Mouse (Mus musculus): Measurements from ENCODE around the gene Txndc5. TPM values are rescaled to one million over a fixed set of nuclear protein-coding genes. Genes with fewer than 3 reads are reported as not detected.

The Txndc5 gene
- total RNA-seq, 2 experiments from 2014 or later = 134 to 198 TPM

GRCm38 (mm10) chr13:38526116-38526515, 2.5 kb downstream of the Txndc5 start:
- no peak for DNase-seq

GRCm38 (mm10) chr13:38525261-38525660, 3.4 kb downstream of the Txndc5 start:
- no peak for DNase-seq

GRCm38 (mm10) chr13:38523231-38523630, 5.4 kb downstream of the Txndc5 start:
- DNase-seq = peak in 1 of 2 experiments; percentile 44

GRCm38 (mm10) chr13:38522056-38522654, 6.5 kb downstream of the Txndc5 start:
- DNase-seq = no peak

- peak in 1 of 2 experiments; percentile 27 for DNase-seq
These were observed 8.3 kb downstream of the Txndc5 start for GRCm38 (mm10) chr13:38520299-38520698.

- DNase-seq = no peak
These were observed 12.0 kb downstream of the Txndc5 start for GRCm38 (mm10) chr13:38516582-38516981.

GRCm38 (mm10) chr13:38515845-38516244, 12.8 kb downstream of the Txndc5 start:
- no peak for DNase-seq

GRCm38 (mm10) chr13:38515431-38515830, 13.2 kb downstream of the Txndc5 start:
- peak; percentile 29 to 32 for DNase-seq

- DNase-seq = peak; percentile 73 to 84
These were observed 14.7 kb downstream of the Txndc5 start for GRCm38 (mm10) chr13:38513921-38514320.

GRCm38 (mm10) chr13:38511979-38512378, 16.6 kb downstream of the Txndc5 start:
- no peak for DNase-seq

GRCm38 (mm10) chr13:38509681-38510341, 18.8 kb downstream of the Txndc5 start:
- no peak for DNase-seq

- DNase-seq = no peak
These were observed 21.7 kb downstream of the Txndc5 start for GRCm38 (mm10) chr13:38506936-38507335.

- peak; percentile 62 for DNase-seq
These were observed 22.3 kb downstream of the Txndc5 start for GRCm38 (mm10) chr13:38506320-38506719.

GRCm38 (mm10) chr13:38503137-38503849, 25.3 kb downstream of the Txndc5 start:
- DNase-seq = peak; percentile 80 to 87

GRCm38 (mm10) chr13:38501314-38501713, 27.3 kb downstream of the Txndc5 start:
- no peak for DNase-seq

GRCm38 (mm10) chr13:38496715-38497114, 31.9 kb downstream of the Txndc5 start:
- no peak for DNase-seq

GRCm38 (mm10) chr13:38486767-38487166, 41.9 kb downstream of the Txndc5 start:
- DNase-seq = no peak

- no peak for DNase-seq
These were observed 43.9 kb downstream of the Txndc5 start for GRCm38 (mm10) chr13:38484701-38485100.

- DNase-seq = no peak
These were observed 47.6 kb downstream of the Txndc5 start for GRCm38 (mm10) chr13:38481021-38481420.

- no peak for DNase-seq
These were observed 51.7 kb downstream of the Txndc5 start for GRCm38 (mm10) chr13:38476936-38477335.

GRCm38 (mm10) chr13:38473497-38473896, 55.1 kb downstream of the Txndc5 start:
- no peak for DNase-seq

- no peak for DNase-seq
These were observed 56.0 kb downstream of the Txndc5 start for GRCm38 (mm10) chr13:38472636-38473035.

GRCm38 (mm10) chr13:38470882-38471281, 57.7 kb downstream of the Txndc5 start:
- DNase-seq = no peak
